Mouse (Mus musculus) liver, adult (tissue): Measurements from ENCODE around the gene Stxbp2.

Experiments used
- GATA4 ChIP-seq: IDR thresholded peaks from 2 replicates; pipeline ENCODE4 v1.6.1; 2014; ENCODE audit warnings: mild to moderate bottlenecking, low read length; ENCODE audit not compliant: insufficient replicate concordance

Gene Stxbp2

GRCm38 (mm10) chr8:3630647-3631477 is at the start of gene Stxbp2:
Stxbp2 (plus strand) TSS chr8:3630955.
- no peak for TF ChIP-seq GATA4

DNA sequence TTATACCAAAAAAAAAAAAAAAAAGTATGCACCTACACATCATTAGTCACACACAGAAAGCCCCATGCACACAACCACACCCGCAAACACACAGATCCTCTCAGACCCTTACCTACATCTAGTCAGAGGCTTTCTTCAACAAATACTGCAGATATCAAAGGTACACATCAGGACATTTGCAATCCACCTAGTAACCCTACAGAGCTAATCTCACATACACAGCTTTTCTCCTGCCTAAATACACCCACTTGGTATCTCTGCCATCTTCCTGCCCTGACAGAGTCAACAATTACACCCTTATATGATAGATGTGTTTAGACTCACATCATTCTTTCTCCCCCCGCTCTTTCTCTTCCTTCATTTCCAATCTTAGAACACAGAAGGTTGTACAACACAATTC is 44.3 kb upstream of the Stxbp2 start:
- no peak for TF ChIP-seq GATA4

DNA sequence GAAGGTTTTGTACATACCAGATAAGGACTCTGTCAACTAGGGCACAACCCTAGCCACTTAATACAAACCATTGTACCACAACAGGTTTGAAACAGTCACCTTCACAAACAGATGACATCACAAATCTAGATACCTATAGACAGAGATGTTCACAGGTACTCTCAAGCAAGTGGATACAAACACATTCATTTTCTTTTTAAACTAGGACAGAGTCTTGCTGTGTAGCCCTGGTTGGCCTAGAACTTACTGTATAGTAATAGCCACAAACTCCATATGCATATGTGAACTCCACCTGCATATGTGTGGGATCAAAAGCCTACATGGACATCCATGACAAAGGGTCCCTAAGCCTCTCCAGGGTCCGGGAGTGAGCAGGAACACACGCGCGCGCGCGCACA is 43.8 kb upstream of the Stxbp2 start, which contains the start of gene Camsap3:
Gene Camsap3 (plus strand): TSS at position 301 of the 398 bp plus-strand sequence.
- no peak for TF ChIP-seq GATA4

DNA sequence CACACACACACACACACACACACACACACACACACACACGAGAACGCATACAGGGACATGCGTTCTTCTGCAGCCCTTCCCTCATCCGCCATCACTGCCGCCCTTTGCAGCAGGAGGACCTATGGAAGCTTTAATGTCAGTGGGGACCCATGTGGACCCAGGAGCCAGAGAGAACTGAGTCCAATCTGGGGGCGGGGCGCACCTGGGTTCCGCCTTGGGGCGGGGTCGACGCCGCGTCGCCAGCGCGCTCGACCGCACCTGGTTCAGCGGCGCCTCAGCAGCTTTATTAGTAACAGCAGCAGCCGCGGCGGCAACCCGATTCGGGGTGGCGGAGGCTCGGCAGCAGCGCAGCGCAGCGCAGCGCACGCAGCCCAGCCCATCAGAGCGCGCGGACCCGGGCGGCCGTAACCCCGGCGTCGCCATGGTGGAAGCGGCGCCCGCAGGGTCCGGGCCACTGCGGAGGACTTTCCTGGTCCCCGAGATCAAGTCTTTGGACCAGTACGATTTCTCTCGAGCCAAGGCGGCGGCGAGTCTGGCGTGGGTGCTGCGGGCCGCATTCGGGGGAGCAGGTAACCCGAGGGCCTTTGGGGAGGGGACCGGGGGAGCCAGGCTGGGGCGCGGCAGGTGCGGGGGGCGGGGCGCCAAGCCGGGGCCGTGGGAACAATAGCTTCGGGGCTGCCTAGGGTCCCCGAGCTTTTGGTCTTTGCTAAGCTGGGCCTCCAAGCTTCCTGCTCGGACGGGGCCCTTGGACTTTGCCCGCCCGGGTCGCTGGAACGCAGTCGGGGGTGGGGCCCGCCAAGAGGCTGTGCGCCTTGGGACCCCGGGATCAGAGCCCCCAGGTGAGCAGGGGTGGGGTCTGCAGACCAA is 43.1 kb upstream of the Stxbp2 start:
- no peak for TF ChIP-seq GATA4

DNA sequence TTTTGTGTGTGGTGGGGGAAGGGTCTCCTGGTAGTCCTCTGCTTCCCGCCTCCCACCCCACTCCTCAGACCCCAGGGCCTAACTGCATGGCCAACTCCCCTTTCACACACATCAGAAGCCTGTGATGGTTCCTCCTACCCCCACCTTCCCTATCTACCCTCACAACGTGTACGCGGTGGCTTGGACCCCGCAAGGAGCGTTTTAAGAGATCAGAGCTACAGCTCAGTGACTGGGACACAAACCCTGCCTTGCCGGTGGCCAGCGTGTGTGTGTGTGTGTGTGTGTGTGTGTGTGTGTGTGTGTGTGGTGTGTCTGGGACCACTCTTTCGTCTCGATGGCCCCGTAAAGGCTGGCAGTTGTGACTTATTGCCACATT is 42.5 kb upstream of the Stxbp2 start:
- TF ChIP-seq GATA4 = no peak

GRCm38 (mm10) chr8:3593470-3593869 is 37.3 kb upstream of the Stxbp2 start:
- no peak for TF ChIP-seq GATA4

GRCm38 (mm10) chr8:3594466-3594865 is 36.3 kb upstream of the Stxbp2 start:
- TF ChIP-seq GATA4 = no peak

- no peak for TF ChIP-seq GATA4
These were observed 32.7 kb upstream of the Stxbp2 start for GRCm38 (mm10) chr8:3598054-3598453.

- TF ChIP-seq GATA4 = no peak
These were observed 31.5 kb upstream of the Stxbp2 start for GRCm38 (mm10) chr8:3599219-3599618.

DNA sequence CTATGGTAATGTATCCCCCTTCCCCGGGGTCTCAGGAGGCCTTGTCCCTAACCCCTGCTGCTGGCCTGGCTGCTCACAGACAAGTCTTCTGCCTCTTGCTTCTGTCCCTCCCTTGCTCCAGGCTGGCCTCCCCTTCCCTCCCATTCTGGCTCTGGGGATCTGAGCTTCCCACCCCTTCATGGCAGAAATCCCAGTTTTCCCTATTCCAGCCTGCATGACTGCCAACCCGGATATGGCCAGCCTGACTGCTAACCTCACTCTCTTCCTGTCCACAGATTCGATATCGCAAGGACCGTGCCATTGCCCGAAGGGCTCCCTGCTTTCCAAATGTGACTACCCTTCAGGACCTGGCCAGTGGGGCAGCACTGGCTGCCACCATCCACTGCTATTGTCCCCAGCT is 30.4 kb upstream of the Stxbp2 start:
- TF ChIP-seq GATA4 = no peak; the same call in 1 of the 2 replicates

- TF ChIP-seq GATA4 = no peak
These were observed 27.3 kb upstream of the Stxbp2 start for GRCm38 (mm10) chr8:3603439-3603838.

DNA sequence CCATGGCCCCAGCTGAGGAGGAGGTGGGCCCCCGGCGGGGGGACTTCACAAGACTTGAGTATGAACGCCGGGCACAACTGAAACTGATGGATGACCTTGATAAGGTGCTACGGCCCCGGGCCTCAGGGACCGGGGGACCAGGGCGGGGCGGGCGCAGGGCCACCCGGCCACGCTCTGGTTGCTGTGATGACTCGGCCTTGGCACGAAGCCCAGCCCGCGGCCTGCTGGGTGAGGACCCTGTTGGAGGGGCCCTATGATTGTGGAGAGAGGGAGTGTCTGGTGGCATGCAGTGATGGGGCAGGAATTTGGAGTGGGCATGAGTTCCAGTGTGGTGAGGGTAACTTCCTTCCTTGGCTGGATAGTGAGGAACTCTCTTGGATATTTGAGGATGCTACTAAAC is 24.2 kb upstream of the Stxbp2 start:
- no peak for TF ChIP-seq GATA4

GRCm38 (mm10) chr8:3607822-3608221 is 22.9 kb upstream of the Stxbp2 start:
- no peak for TF ChIP-seq GATA4

DNA sequence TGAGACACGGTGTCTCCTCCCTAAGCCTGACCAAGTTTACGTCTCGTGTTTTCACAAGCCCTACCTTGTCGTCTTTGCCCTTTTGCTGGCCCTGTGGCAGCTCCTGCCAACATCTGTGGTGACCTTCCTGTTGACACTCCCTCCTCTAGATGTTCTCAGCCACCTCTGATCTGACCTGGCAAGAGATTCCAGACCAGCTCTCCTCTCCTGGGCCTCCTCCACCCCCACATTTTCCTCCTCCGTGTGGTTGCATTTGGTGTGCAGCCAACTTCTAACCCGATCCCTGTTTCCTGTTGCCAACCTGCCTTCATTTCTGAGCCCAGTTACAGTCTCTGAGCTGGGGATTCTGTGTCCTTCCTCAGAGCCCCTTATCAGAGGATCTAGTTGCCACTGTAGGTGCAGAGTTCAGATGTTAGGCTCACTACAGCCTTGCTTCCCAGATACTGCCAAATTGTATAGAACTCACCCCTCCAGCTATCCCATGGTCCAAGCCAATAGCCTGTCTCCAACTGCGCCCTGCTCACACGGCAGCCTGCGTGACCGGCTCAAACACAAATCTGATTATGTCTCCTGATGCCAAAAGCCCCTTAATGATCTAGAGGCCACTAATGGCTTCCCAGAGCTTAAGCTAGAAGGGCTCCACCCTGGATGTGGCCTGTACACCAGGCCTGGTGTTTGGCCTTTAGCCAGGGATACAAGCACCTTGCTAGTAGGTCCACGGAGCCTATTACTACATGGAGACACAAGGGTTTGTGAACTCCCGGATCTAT is 21.5 kb upstream of the Stxbp2 start:
- no peak for TF ChIP-seq GATA4

DNA sequence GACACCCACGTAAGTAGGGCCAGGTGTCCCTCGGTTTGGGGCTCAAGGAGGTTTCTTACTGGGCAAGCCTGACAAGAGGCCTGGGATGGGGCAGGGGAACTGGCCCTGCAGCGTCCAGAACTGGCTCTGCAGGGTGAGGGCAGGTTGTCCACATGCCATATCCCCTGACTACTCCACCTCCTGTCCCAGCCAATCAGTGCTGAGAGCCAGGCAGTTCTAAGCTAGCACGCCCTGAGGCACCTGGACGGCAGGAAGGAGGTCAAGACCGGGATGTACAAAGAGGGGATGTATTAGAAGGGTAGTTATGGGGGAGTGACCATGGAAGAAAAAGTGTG is 21.0 kb upstream of the Stxbp2 start:
- TF ChIP-seq GATA4 = no peak

DNA sequence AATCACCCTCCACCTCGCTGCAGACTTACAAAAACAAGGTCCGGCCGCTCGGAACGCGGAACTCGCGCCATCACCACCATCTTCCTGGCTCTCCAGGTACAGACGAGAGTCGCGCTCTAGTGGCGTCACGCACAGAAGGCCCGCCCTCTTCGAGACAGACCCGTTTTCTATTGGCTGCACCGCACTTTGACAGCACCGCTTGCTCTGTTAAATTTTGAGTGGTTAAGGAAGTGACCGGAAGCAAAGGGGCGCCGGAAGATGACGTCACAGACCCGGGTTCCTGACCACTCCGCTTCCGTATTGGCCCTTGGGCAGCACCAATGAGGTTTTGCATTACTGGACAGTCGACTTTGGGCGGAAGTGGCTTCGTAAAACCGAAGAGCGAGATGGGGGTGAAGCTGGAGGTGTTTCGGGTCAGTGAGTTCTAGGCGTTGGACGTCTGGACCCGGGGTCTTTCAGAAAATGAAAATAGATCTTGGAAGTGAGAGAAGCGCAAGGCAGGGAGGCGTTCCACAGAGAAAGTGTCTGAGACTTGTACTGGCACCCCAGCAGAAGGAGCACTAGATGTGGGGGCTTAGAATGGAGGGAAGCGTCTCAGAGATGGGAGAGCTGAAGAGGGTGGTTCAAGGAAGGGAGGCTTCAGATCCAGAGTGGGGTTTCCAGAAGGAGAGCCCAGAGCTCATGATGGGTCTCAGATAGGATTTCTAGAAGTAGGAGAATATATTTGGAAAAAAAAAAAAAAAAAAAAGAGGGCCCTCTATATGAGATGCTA is 9.4 kb upstream of the Stxbp2 start, which contains the start of the genes Xab2 and Pet100:
Gene Xab2 (minus strand): TSS at position 118 of the 772 bp plus-strand sequence.
Gene Pet100 (plus strand): TSS at position 350 of the 772 bp plus-strand sequence.
- TF ChIP-seq GATA4 = no peak
